Mouse (Mus musculus) cerebellum, adult 2 months (tissue): Measurements from ENCODE around the gene Sync.

Experiments used
- CTCF ChIP-seq: fragments of 200-500 bp; IDR thresholded peaks from 2 replicates; pipeline ENCODE4 v1.5.1; 2011; ENCODE audit warnings: low read depth, mild to moderate bottlenecking, control low read depth, low read length, moderate library complexity, borderline replicate concordance; ENCODE audit not compliant: insufficient read depth
- POLR2A ChIP-seq: fragments of 200-500 bp; IDR thresholded peaks from 2 replicates; pipeline ENCODE4 v1.6.1; 2011; ENCODE audit warnings: low read length, control low read depth, borderline replicate concordance; ENCODE audit not compliant: insufficient read depth

DNA sequence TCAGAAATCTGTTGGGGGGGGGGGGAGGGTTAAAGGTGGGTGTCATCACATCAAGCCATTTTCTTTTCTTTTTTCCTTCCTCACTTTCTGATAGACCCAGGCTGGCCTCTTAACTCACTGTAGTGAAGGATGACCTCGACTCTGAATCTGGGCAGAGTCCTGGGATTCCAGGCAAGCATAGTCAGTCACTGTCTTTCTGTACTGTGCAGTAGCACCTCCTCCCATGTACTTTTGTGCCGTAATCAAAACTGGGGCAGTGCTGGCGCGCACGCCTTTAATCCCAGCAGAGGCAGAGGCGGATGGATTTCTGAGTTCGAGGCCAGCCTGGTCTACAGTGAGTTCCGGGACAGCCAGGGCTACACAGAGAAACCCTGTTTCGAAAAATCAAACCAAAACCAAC, 16.4 kb downstream of the Sync start:
- TF ChIP-seq CTCF (no peak), POLR2A (no peak)
